Mouse (Mus musculus) heart, adult 2 months (tissue): ENCODE measurements around the gene Pde4d.

Experiments
- CTCF ChIP-seq: fragments of 200-600 bp; IDR thresholded peaks from 2 replicates; pipeline ENCODE4 v1.8.1; 2022; ENCODE audit warnings: antibody characterized with exemption, mild to moderate bottlenecking, moderate library complexity
- EP300 ChIP-seq: fragments of 200-500 bp; IDR thresholded peaks from 2 replicates; pipeline ENCODE4 v1.6.1; 2011; ENCODE audit warnings: low read depth, low read length, control low read depth; ENCODE audit not compliant: insufficient read depth
- POLR2A ChIP-seq: fragments of 200-500 bp; IDR thresholded peaks from 2 replicates; pipeline ENCODE4 v1.6.1; 2011; ENCODE audit warnings: mild to moderate bottlenecking, low read depth, low read length, control low read depth; ENCODE audit not compliant: insufficient read depth

- TF ChIP-seq CTCF (no peak), POLR2A (no peak), EP300 (no peak)
Measured at GRCm38 (mm10) chr13:108862173-108862572, 412.4 kb downstream of the Pde4d start.
